Mouse (Mus musculus) gastrocnemius, postnatal 14 days (tissue): ENCODE measurements around the gene Anxa9. TPM values are rescaled to one million over a fixed set of nuclear protein-coding genes. Genes with fewer than 3 reads are reported as not detected.

Source experiments
- DNase-seq: peaks from one replicate; pipeline ENCODE4 v3.0.0; 2021; ENCODE audit warnings: mixed read lengths
- intact Hi-C: fragments of 180-260 bp; cut with DNase I; formaldehyde crosslinking; loops from one replicate; pipeline ENCODE4 v1.15.1; 2025; ENCODE audit warnings: low total_unique reads
- total RNA-seq, 2 experiments: library from RNA; stranded (reverse); gene quantifications; 2 replicates each; pipeline ENCODE4 v1.2.3; 2021

Anxa9 gene
- total RNA-seq, 2 experiments from 2014 or later: 0.18 to 0.27 TPM

DNA sequence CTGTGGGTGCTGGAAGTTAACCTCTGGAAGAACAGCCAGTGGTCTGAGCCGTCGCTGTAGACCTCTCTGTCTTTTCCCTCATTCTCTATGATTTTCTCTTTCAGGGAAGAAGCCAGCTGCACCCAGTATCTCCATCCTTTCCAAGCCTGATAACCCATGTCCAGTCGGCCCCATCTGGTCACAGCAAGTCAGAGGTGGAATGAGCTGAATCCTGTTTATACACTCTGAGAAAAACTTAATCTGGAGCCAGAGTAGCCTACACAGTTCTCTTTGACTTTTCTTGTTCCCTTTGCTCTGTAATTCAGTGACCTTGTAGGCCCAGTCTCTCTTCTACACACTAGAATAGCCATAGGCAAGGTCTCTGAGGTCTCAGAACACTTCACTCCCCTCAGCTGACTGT lies 19.4 kb downstream of the Anxa9 start:
- intact Hi-C loops: no loop called here
- DNase-seq: no peak

DNA sequence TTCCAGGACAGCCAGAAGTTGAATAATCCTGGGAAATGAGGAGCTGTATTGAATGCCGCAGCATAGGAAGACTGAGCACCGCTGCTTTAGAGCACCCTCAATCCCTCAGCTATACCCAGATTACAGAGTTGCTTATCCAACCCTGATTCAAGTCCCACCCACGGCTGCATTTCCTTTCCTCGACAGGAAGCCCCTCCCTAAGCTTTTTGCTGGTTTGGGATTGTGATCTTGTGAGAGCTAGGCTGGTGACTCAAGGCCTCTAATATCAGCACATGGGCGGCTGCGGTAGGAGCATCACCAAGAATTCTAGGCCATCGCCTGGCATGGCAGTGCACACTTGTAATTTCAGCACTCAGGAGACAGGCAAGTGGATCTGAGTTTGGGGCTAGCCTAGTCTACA lies 20.5 kb downstream of the Anxa9 start:
- no peak for DNase-seq
- intact Hi-C loops: no loop called here

DNA sequence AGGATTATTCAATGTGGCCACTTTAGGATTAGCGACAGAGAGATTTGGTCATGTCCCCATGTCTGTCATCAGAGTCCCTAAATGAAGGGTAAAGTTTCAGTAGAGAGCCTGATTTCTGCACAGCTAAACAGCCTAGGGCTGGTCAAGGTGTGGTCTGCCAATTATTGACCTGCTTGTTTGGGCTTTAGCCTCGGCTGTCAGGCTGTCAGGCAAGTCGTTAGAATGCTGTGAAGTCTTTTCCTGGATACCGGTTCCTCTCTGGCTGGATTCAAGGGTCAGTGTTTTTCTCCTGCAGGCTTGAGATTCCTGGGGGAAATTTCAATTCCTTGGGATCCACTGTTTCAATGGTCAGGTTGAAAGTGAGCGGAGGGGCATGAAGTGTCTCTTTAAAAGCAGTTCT lies 21.0 kb downstream of the Anxa9 start:
- no peak for DNase-seq
- intact Hi-C loops: no loop called here

DNA sequence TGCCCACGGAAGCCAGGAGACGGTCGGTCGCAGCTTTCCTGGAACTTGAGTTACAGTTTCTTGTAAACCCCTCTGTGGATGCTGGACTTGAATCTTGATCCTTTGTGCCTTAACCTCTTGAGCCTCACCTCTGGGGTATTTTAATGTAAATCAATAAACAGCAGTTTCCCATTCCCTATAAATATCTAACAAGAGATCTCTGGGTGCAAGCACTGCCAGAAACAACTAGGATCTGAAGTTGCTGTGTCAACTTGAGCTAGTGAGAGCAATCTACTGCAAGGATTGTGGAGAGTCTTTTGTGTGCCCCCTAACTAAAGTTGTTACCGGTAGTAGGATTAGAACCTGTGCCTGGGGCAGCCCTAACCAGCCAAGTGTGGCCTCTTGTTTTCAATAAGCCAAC lies 21.6 kb downstream of the Anxa9 start:
- intact Hi-C loops: no loop called here
- DNase-seq: no peak

DNA sequence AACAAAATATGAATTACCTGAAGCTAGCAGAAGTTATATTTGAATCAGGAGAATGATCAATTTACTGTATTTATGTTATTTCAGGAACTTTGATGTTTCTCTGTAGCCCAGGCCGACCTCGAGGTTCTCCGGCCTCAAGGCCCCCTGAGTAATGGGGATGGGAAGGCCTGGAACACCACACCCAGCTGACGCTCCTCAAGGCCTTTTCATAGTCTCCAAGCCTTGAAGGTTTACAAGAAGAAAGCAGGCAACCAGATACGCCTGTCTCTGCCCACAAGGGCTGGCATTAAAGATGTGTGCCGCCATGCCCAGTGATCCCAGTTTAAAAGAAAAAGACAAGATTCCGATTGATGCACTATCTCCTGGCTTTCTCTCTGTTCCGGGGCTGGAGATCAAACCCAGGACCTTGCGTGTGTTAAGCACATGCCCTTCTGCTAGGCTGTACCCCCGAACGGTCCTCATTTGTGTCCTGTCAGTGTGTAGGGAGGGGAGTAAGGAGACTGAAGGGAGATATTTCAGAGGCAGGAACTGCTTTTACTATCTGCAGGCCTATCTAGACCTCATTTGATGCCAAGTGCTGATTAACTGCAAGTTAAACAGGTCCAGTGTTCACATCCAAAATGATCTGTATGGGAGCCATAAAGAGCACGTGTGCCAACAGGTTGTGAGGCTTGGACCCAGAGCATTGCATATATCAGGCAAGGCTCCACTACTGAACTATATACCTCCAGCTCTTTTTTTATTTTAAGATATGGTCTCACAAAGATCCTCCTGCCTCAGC lies 22.3 kb downstream of the Anxa9 start:
- intact Hi-C loops: no loop called here

DNA sequence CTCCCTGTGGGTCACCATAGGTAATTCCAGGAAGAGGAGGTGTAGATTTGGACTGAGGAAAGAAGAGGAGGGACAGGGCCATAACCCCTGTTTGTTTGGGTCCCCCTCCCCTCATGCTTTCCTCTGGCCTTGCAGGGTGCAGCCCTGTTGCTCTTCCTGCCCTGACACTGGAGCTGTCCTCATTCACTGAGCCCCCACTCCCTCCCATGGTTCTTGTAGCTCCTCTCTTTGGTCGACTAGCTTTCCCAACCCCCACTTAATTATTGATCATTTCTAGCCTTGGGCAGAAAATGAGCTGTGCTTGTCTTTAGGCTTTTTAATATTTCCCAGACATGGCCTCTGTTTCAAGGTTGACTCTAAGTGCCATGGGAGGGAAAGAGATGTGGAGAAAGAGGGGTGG lies 22.9 kb downstream of the Anxa9 start:
- intact Hi-C loops: no loop called here
- DNase-seq: no peak

More for the DNA sequence above, 22.3 kb downstream of the Anxa9 start:
- no peak for DNase-seq

DNA sequence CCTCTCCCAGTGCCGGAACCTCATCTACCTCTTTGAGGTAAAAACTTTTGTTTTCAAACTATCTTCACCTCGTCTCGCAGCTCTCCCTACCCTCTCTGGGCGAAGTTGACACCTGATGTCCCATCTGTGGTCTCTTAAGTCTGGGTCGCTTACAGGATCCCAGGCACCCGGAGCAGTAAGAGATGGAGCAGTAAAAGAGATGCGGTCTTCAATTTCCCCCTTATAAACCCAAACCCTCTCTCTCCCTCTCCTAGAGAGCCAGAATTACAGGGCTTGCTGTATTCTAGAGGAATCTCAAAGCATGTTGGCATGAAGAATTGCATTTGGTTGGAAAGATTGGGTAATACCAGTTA lies 23.4 kb downstream of the Anxa9 start:
- no peak for DNase-seq
- intact Hi-C loops: no loop called here

DNA sequence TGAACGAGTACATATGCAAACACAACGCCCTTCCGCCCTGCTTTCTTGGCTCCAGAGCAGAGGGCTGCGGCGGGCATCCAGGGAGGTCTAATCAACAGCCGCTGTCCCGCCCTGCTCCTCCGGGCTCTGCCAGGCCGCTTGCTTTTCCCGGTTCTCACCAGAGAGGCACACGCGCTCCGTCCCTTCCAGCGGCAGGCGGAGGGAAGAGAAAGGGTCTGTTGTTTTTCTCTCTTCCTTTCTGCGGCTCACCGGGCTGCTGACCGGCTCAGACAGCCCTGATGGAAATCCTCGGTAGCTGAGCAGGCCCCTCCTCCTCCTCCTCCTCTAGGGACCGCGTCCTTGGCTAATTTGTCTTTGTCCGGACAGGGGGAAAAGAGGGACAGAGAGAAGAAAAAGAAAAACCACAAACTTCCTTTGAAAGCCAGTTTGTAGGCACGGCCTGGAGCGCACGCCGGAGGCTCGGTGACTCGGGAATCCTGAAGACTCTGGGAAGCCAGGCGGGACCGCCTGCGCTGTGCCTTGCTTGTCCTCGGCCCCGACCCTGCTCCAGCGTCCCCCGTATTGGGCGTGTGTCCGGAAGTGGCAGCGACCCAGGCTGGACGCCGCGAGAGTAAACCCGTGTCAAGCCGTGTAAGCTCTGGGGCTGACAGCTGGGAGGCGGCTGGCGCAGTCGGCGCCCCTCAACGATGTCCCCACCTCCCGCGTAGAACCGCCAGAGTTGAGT lies 23.9 kb downstream of the Anxa9 start:
- intact Hi-C loops: no loop called here
- peak; percentile 88 for DNase-seq

DNA sequence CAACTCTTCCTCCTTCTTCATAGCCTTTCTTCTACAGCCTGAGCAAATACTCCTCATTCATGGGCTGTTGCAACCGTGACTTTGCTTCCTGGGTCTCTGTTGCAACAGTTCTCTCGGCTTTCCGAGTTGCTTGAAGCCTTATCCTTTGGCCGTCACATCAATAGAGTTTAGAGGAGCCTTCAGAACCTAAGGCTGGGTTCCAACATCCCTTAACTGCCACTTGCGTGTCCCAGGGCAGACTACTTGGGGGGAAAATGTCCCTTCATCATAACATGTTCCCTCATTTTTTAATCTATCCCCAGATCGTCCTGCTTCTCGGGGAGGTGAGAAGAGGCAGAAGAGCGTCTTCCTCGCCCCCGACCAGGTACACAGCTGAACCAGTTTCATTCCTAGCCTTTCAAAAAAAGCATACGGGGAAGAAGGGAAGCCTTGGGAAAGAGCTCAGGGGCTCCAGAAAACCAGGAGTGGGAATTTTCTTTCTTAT lies 24.6 kb downstream of the Anxa9 start:
- DNase-seq: no peak
- intact Hi-C loops: no loop called here

DNA sequence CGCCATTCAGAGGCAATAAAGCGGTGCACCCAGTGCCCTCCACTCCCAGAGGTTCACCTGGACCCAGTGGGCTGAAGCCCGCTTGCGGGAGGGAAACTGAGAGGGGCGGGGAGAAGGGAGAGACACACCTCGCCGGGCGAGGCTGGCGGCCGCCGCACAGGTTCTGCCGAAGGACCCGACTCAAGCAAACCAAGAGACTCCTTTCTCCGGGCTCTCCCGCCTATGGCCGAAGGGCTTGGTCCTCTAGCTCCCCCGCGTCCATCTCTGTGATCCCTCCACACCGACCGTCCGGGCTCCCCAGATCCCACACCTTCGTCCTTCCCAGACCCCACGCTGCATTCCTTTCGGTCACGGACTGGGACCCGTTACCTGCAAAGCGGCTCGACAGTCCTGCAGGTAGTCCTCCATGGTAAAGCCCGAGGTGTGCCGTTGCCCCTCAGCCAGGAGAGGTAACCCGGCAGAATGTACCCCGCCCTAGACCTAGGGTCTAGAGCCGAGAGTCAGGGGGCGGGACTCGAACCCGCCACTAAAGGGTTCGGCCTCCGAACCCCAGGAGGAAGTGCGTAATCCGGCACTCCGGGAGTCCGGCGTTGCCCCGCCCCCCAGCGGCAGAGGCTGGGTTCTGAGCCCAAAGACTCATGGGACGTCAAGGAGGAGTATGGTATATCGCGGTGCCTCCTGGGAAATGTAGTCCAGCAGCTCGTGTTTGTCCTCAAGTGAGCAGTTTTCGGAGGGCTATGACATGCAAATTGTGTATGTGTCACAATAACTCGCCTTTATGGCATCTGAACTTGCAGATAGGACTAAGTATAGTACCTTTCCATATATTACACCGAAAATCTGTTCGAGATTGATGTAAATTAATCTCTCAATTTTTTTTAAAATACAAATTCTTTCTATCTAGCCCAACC lies 25.5 kb downstream of the Anxa9 start, which contains the start of the genes Mindy1 and Prune1:
TSS of gene Mindy1 (plus strand) at position 130 of the 911 bp plus-strand sequence.
TSS of gene Prune1 (minus strand) at position 861 of the 911 bp plus-strand sequence.
- intact Hi-C loops: no loop called here
- peak; percentile 99 for DNase-seq

DNA sequence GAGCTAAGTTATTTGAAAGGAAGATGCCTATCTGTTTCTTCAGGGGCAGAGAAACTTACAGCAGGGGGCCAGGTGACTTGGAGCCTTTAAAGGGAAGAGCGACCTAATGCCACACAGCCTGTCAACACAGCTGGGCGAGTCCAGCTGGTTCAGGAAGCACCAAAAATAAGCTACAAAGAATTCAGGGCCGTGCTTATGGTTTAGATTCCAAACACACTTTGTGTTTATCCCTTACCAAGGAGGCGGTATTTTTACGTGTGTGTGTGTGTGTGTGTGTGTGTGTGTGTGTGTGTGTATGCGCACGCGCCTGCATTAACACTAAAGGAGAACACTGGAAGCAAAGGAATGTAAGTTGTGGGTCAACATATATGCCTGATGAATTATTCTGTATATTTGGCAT lies 26.2 kb downstream of the Anxa9 start:
- intact Hi-C loops: no loop called here
- no peak for DNase-seq

DNA sequence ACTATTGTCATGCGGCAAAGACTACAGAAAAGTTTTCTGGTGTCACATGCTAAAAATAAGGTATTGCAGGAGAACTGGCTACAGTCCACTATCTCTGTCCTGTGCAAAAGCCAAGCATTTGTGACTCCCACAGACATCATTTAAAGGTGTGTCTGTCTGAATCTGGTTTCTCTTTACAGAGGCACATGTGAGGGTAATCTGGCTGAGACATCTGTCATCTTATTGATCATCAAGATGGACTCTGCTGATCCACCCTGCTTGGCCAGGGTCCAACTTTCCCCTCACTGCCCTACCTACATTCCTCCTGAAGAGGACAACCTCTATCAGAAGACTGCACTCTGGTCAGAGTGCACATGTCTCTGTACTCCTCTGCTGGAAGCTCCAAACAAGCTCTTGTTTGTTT lies 29.8 kb downstream of the Anxa9 start:
- no peak for DNase-seq
- intact Hi-C loops: no loop called here

DNA sequence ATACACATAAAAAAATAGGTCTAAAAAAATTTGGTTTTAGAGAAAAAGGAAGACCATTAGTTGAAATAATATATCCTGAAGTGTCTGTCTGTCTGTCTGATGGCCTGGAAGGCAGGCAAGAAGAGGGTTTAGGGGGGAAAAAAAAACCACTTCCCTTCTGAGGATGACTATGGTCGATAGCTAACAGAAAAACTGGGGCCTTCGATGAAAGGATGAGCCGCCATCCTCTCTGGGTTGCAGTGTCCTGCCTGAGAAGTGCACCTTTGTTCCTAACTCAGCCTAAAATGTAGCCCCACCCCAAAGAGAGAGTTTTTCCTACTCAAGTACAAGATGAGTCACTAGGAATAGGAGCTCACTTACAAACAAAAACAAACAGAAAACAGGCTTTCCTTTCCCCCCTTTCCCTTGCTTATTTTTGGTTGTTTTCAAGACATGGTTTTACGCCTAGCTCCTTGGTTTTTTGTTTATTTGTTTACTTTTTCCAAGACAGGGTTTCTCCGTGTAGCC lies 30.5 kb downstream of the Anxa9 start:
- no peak for DNase-seq
- intact Hi-C loops: no loop called here

DNA sequence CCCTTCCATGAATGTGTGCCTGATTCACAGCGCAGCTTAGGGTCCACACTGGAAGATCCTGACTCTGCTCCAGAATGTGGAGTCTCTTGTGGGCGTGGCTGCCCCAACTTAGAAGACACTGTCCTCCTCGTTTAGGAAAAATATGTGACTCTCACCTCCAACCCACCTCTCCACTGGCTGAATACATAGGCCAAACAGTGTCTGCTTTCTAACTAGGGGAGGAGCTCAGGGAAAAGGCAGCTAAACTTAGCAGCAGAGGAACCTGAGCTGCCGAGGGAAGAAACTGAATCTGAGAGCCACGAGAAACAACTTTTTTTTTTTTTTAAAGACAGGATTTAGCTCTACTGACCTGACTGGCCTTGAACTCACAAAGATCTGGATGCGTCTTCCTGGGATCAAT lies 31.8 kb downstream of the Anxa9 start:
- intact Hi-C loops: no loop called here
- no peak for DNase-seq

DNA sequence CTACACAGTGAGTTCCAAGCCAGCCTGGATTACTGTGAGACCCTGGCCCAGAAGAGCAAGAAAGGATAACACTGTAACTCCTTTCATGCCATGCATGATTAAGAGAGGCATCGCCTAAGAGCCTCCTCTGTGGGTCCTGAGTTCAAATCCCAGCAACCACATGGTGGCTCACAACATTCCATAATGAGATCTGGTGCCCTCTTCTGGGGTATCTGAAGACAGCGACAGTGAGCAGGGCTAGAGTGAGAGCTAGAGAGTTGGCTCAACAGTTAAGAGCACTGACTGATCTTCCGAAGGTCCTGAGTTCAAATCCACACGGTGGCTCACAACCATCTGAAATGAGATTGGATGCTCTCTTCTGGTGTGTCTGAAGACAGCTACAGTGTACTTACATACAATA lies 32.5 kb downstream of the Anxa9 start:
- intact Hi-C loops: no loop called here
- DNase-seq: no peak

DNA sequence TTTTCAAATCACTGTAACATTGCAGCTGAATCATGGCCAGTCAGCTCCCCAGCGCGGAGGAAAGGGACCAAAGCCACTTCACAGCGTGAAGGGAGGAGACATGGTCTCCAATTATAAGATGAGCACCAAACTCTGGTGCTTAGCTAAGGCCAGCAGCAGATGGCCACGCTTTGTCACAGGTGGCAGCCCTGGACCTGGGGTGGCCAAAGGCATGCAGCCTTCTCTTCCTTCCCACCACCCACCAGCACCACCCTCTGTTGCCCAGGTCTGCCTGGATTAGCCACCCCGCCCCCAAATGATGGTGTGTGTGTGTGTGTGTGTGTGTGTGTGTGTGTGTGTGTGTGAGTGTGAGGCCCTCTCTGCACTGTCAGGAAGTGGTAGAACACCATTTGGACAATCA lies 33.5 kb downstream of the Anxa9 start:
- DNase-seq: no peak
- intact Hi-C loops: no loop called here

DNA sequence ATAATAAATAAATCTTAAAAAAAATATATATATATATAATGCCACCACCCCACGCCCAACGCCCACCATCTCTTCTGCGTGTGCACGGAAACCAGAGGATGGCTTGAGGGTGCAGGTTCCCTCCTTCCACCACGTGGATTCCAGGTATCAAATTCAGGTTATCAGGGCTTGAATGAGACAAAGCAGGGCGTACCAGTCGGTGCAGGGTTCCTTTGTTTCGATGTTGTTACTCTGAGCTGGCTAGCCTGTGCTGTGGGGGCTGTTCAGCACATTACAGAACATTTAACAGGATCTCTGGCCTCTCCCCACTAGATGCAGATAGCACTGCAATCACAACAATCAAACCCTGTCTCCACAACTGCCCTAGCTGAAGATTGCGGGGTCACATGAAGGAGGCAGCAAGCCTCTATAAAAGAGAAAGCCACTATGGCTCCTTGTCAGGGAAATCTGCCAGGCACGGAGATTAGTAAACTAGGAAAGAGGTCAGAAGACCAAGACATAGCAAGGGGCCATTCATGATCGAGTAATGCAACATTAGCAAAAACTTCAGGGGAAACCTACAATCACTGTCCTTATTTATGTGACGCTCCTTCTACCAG lies 36.1 kb downstream of the Anxa9 start:
- no peak for DNase-seq
- intact Hi-C loops: no loop called here

DNA sequence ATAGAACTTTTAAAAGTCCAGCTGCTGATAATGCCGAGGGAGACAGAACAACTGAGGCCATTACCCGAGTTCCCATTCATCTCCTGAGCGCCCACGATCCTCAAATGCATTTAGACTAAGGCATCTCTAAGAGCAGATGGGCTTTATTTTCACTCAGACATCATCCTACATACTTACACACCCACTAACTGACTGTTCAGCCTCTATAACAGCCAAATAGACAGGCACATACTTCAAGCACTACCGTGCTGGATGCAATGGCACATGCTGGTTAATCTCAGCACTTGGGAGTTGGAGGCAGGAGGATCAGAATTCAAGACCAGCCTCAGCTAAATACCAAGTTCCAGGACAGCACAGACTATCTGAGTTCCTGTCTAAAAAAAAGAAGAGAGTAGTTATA lies 37.2 kb downstream of the Anxa9 start:
- no peak for DNase-seq
- intact Hi-C loops: loop anchor here (10.0 kb wide), 1 partner anchor 125 kb away; the partner anchor contains the start of gene Tnfaip8l2

DNA sequence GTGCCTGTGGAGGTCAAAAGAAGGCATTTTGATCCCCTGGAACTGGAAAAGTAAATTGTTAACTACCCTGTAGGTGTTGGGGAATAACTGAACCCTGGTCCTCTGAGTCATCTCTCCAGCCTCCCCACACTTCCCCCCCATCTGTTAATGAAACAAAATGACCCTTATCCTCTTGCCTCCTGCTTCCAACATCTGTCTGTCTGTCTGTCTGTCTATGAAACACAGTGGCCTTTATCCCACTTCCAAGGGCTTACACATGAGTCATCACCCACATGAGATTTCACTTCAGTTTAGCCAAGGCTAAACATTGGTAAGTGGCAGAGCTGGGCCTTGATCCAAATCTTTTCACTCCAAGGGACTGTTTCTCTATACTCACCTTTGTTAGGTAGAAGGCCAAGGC lies 39.1 kb downstream of the Anxa9 start:
- intact Hi-C loops: loop anchor here (10.0 kb wide), 1 partner anchor 123 kb away; the partner anchor contains the start of gene Tnfaip8l2
- no peak for DNase-seq
